Mouse (Mus musculus): ENCODE data around the gene 1700015G11Rik. TPM values are rescaled to one million over a fixed set of nuclear protein-coding genes. Genes with fewer than 3 reads are reported as not detected.

Gene 1700015G11Rik
- polyA plus RNA-seq, 2 experiments: not detected

GRCm38 (mm10) chr7:51982303-51982702 lies 33.2 kb downstream of the 1700015G11Rik start:
- 14% methylated on average over 1 of the region's 1 CpGs for WGBS (ENCODE audit: insufficient replicate concordance)
- Histone ChIP-seq H3K36me3 (replicated peaks; ENCODE audit: control insufficient read depth, insufficient read depth, low read depth) (no peaks in the 10 kb centered on the region), H3K27me3 (ENCODE audit: control insufficient read depth, insufficient read depth, low read length) (no peaks in the 10 kb centered on the region), H3K4me2 (ENCODE audit: low read depth) (peak overlapping the region; percentile 37), H3K27ac (peak overlapping the region; percentile 38), H3K4me3 (ENCODE audit: insufficient read depth in 1 of 2, low read depth in 2 of 2, low read length in 2 of 2) (no peak overlapping the region), H3K9me3 (ENCODE audit: control insufficient read depth, low read length) (no peaks in the 10 kb centered on the region), H3K4me1 (replicated peaks; ENCODE audit: control insufficient read depth in 2 of 2, insufficient read depth in 2 of 2, low read length in 1 of 2) (peaks cover 16 to 29% of the 10 kb centered on the region in 2 experiments), H3K9ac (replicated peaks) (no peak overlapping the region; the same call in 1 of the 2 replicates)
- ATAC-seq (ENCODE audit: insufficient read depth): peak; percentile 76
- TF ChIP-seq EP300 (IDR thresholded peaks at IDR 0.05; ENCODE audit: low read depth) (no peak), CTCF (IDR thresholded peaks at IDR 0.05; ENCODE audit: low read depth) (no peak)
- DNase-seq (ENCODE audit: low read depth in 3 of 3, low spot score in 3 of 3): no peak

DNA sequence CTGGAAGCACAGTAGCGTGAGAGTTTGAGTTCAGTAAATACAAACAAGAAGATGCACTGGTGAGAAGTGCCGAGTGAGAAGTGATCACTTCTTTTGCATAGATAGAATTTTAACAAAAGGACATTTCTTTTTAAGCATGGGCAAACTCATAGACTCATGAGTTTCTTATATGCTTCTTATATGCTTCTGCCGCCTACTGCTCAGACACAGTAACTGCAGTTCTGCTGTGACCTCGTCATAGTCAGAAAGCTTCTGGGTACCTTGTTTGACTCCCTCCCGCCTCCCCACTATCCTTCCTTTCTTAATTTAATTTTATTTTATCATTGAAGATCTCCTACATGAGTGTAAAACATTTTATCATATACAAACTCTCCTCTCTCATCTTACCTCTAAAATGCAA lies 36.3 kb downstream of the 1700015G11Rik start:
- no peak for DNase-seq (ENCODE audit: low read depth in 3 of 3, low spot score in 3 of 3)
- no peak overlapping the region for H3K9ac ChIP-seq (replicated peaks)
- TF ChIP-seq EP300 (IDR thresholded peaks at IDR 0.05; ENCODE audit: low read depth): no peak
- peak; percentile 70 for TF ChIP-seq CTCF (IDR thresholded peaks at IDR 0.05; ENCODE audit: low read depth)
- H3K27ac ChIP-seq: no peak overlapping the region
- H3K4me2 ChIP-seq (ENCODE audit: low read depth): no peak overlapping the region
- peaks cover 16 to 28% of the 10 kb centered on the region in 2 experiments for H3K4me1 ChIP-seq (replicated peaks; ENCODE audit: control insufficient read depth in 2 of 2, insufficient read depth in 2 of 2, low read length in 1 of 2)
- H3K27me3 ChIP-seq (ENCODE audit: control insufficient read depth, insufficient read depth, low read length): no peaks in the 10 kb centered on the region
- H3K9me3 ChIP-seq (ENCODE audit: control insufficient read depth, low read length): no peaks in the 10 kb centered on the region
- H3K36me3 ChIP-seq (replicated peaks; ENCODE audit: control insufficient read depth, insufficient read depth, low read depth): no peaks in the 10 kb centered on the region
- 31% methylated on average over 5 of the region's 5 CpGs for WGBS (ENCODE audit: insufficient replicate concordance)
- no peak for ATAC-seq (ENCODE audit: insufficient read depth)
- no peak overlapping the region for H3K4me3 ChIP-seq (ENCODE audit: insufficient read depth in 1 of 2, low read depth in 2 of 2, low read length in 2 of 2)

- Histone ChIP-seq H3K27ac (no peak overlapping the region), H3K9me3 (ENCODE audit: control insufficient read depth, low read length) (no peaks in the 10 kb centered on the region), H3K36me3 (replicated peaks; ENCODE audit: control insufficient read depth, insufficient read depth, low read depth) (no peaks in the 10 kb centered on the region), H3K4me1 (replicated peaks; ENCODE audit: control insufficient read depth in 2 of 2, insufficient read depth in 2 of 2, low read length in 1 of 2) (peaks cover 0 to 7% of the 10 kb centered on the region in 2 experiments; a peak in 2 of 4 replicates), H3K4me3 (ENCODE audit: insufficient read depth in 1 of 2, low read depth in 2 of 2, low read length in 2 of 2) (no peak overlapping the region), H3K9ac (replicated peaks) (no peak overlapping the region), H3K27me3 (ENCODE audit: control insufficient read depth, insufficient read depth, low read length) (no peaks in the 10 kb centered on the region), H3K4me2 (ENCODE audit: low read depth) (no peak overlapping the region)
- no peak for DNase-seq (ENCODE audit: low read depth in 3 of 3, low spot score in 3 of 3)
- ATAC-seq (ENCODE audit: insufficient read depth): 0 out of 2 replicates have a peak, but pooled peaks have one; percentile 48
- WGBS (ENCODE audit: insufficient replicate concordance): 35% methylated on average over 6 of the region's 6 CpGs
- TF ChIP-seq CTCF (IDR thresholded peaks at IDR 0.05; ENCODE audit: low read depth) (no peak), EP300 (IDR thresholded peaks at IDR 0.05; ENCODE audit: low read depth) (no peak; the same call in 1 of the 2 replicates)
These were observed 40.3 kb downstream of the 1700015G11Rik start for GRCm38 (mm10) chr7:51975181-51975580.

- Histone ChIP-seq H3K4me1 (replicated peaks; ENCODE audit: control insufficient read depth in 2 of 2, insufficient read depth in 2 of 2, low read length in 1 of 2) (peaks cover 0 to 6% of the 10 kb centered on the region in 2 experiments; a peak in 2 of 4 replicates), H3K4me2 (ENCODE audit: low read depth) (no peak overlapping the region), H3K9ac (replicated peaks) (no peak overlapping the region), H3K9me3 (ENCODE audit: control insufficient read depth, low read length) (no peaks in the 10 kb centered on the region), H3K4me3 (ENCODE audit: insufficient read depth in 1 of 2, low read depth in 2 of 2, low read length in 2 of 2) (no peak overlapping the region), H3K36me3 (replicated peaks; ENCODE audit: control insufficient read depth, insufficient read depth, low read depth) (no peaks in the 10 kb centered on the region), H3K27ac (no peak overlapping the region), H3K27me3 (ENCODE audit: control insufficient read depth, insufficient read depth, low read length) (no peaks in the 10 kb centered on the region)
- no peak for DNase-seq (ENCODE audit: low read depth in 3 of 3, low spot score in 3 of 3)
- no peak for TF ChIP-seq EP300 (IDR thresholded peaks at IDR 0.05; ENCODE audit: low read depth)
- TF ChIP-seq CTCF (IDR thresholded peaks at IDR 0.05; ENCODE audit: low read depth): no peak
- ATAC-seq (ENCODE audit: insufficient read depth): no peak
- WGBS (ENCODE audit: insufficient replicate concordance): 52% methylated on average over 2 of the region's 2 CpGs
These were observed 42.0 kb downstream of the 1700015G11Rik start for GRCm38 (mm10) chr7:51973526-51973925.

- Histone ChIP-seq H3K27ac (no peak overlapping the region), H3K4me3 (ENCODE audit: insufficient read depth in 1 of 2, low read depth in 2 of 2, low read length in 2 of 2) (no peak overlapping the region), H3K9ac (replicated peaks) (no peak overlapping the region), H3K4me2 (ENCODE audit: low read depth) (no peak overlapping the region), H3K36me3 (replicated peaks; ENCODE audit: control insufficient read depth, insufficient read depth, low read depth) (no peaks in the 10 kb centered on the region), H3K9me3 (ENCODE audit: control insufficient read depth, low read length) (no peaks in the 10 kb centered on the region), H3K4me1 (replicated peaks; ENCODE audit: control insufficient read depth in 2 of 2, insufficient read depth in 2 of 2, low read length in 1 of 2) (peaks cover 0 to 6% of the 10 kb centered on the region in 2 experiments; a peak in 2 of 4 replicates), H3K27me3 (ENCODE audit: control insufficient read depth, insufficient read depth, low read length) (no peaks in the 10 kb centered on the region)
- ATAC-seq (ENCODE audit: insufficient read depth): no peak
- 59% methylated on average over 5 of the region's 5 CpGs for WGBS (ENCODE audit: insufficient replicate concordance)
- TF ChIP-seq CTCF (IDR thresholded peaks at IDR 0.05; ENCODE audit: low read depth) (no peak), EP300 (IDR thresholded peaks at IDR 0.05; ENCODE audit: low read depth) (no peak)
- no peak for DNase-seq (ENCODE audit: low read depth in 3 of 3, low spot score in 3 of 3)
These were observed 42.4 kb downstream of the 1700015G11Rik start for GRCm38 (mm10) chr7:51973091-51973490.
